Mouse (Mus musculus) MEL (cell line): Measurements from ENCODE around the gene Best1. TPM values are rescaled to one million over a fixed set of nuclear protein-coding genes. Genes with fewer than 3 reads are reported as not detected.

ENCODE experiments used
- DNase-seq: peaks from one replicate; pipeline ENCODE4 v3.0.0; 2011; ENCODE audit warnings: low read depth, low spot score
- H3K27ac ChIP-seq: 2 replicates; pipeline ENCODE4 v1.5.1; 2012; ENCODE audit warnings: low read depth, mild to moderate bottlenecking, control low read depth, low read length, moderate library complexity; ENCODE audit not compliant: control insufficient read depth
- H3K27me3 ChIP-seq, 2 experiments: fragments of 150-350 bp in 1 of 2; sonication (generic) in 1 of 2; 2 replicates each; pipeline ENCODE4 v1.6.1; 2012; ENCODE audit warnings: low read length in 2 of 2, mild to moderate bottlenecking in 2 of 2, improper control_type of control experiment in 1 of 2, moderate library complexity in 1 of 2; ENCODE audit not compliant: insufficient read depth in 2 of 2, control insufficient read depth in 1 of 2
- H3K36me3 ChIP-seq, 2 experiments: 2 replicates each; pipeline ENCODE4 v1.6.1; 2012 to 2014; ENCODE audit warnings: low read length in 2 of 2, improper control_type of control experiment in 1 of 2, inconsistent platforms in 1 of 2, mild to moderate bottlenecking in 1 of 2; ENCODE audit not compliant: insufficient read depth in 2 of 2, control insufficient read depth in 1 of 2
- H3K4me1 ChIP-seq, 2 experiments: fragments of 150-350 bp in 1 of 2; sonication (generic) in 1 of 2; 2 replicates each; pipeline ENCODE4 v1.6.1; 2012; ENCODE audit warnings: low read length in 2 of 2, improper control_type of control experiment in 1 of 2, mild to moderate bottlenecking in 1 of 2; ENCODE audit not compliant: insufficient read depth in 2 of 2, control insufficient read depth in 1 of 2
- H3K4me3 ChIP-seq, 2 experiments: fragments of 150-350 bp in 1 of 2; sonication (generic) in 1 of 2; 2 replicates each; pipeline ENCODE4 v1.5.1; 2012; ENCODE audit warnings: low read depth in 2 of 2, low read length in 2 of 2, mild to moderate bottlenecking in 2 of 2, moderate library complexity in 2 of 2, control low read depth in 1 of 2, improper control_type of control experiment in 1 of 2; ENCODE audit not compliant: control insufficient read depth in 1 of 2, insufficient read depth in 1 of 2
- H3K79me2 ChIP-seq: 2 replicates; pipeline ENCODE4 v1.6.1; 2012; ENCODE audit warnings: mild to moderate bottlenecking, low read length, moderate library complexity; ENCODE audit not compliant: control insufficient read depth, poor library complexity, insufficient read depth
- H3K9ac ChIP-seq: 2 replicates; pipeline ENCODE4 v1.6.1; 2012; ENCODE audit warnings: low read depth, mild to moderate bottlenecking, control low read depth, low read length, moderate library complexity; ENCODE audit not compliant: control insufficient read depth, poor library complexity, severe bottlenecking
- H3K9me3 ChIP-seq: fragments of 150-350 bp; sonication (generic); replicated peaks from 2 replicates; pipeline ENCODE4 v1.6.1; 2012; ENCODE audit warnings: mild to moderate bottlenecking, low read length, improper control_type of control experiment, moderate library complexity; ENCODE audit not compliant: insufficient read depth
- BHLHE40 ChIP-seq: IDR thresholded peaks from 2 replicates; pipeline ENCODE4 v1.6.1; 2012; ENCODE audit warnings: low read depth, mild to moderate bottlenecking, inconsistent platforms, low read length, improper control_type of control experiment, borderline replicate concordance
- CHD1 ChIP-seq: IDR thresholded peaks from 2 replicates; pipeline ENCODE4 v1.6.1; 2012; ENCODE audit warnings: low read depth, mild to moderate bottlenecking, inconsistent platforms, low read length, improper control_type of control experiment
- CHD2 ChIP-seq: IDR thresholded peaks from 2 replicates; pipeline ENCODE4 v1.6.1; 2011; ENCODE audit warnings: low read length, improper control_type of control experiment
- CTCF ChIP-seq, 3 experiments: IDR thresholded peaks in 2 of 3; conservative IDR thresholded peaks in 1 of 3; 2 replicates each; pipeline ENCODE4 v1.5.1; 2011 to 2012; ENCODE audit warnings: low read length in 3 of 3, low read depth in 2 of 3, mild to moderate bottlenecking in 2 of 3, improper control_type of control experiment in 1 of 3, inconsistent platforms in 1 of 3, mixed read lengths in 1 of 3, moderate library complexity in 1 of 3; ENCODE audit not compliant: control insufficient read depth in 1 of 3, insufficient read depth in 1 of 3, poor library complexity in 1 of 3, severe bottlenecking in 1 of 3
- E2F4 ChIP-seq: IDR thresholded peaks from 2 replicates; pipeline ENCODE4 v1.6.1; 2011; ENCODE audit warnings: low read depth, low read length, improper control_type of control experiment, borderline replicate concordance
- ELF1 ChIP-seq: IDR thresholded peaks from 2 replicates; pipeline ENCODE4 v1.6.1; 2014; ENCODE audit warnings: low read depth, mild to moderate bottlenecking, inconsistent platforms, low read length, improper control_type of control experiment, moderate library complexity
- ETS1 ChIP-seq: IDR thresholded peaks from 2 replicates; pipeline ENCODE4 v1.6.1; 2012; ENCODE audit warnings: low read depth, mild to moderate bottlenecking, inconsistent platforms, low read length, improper control_type of control experiment, moderate library complexity
- GABPA ChIP-seq: IDR thresholded peaks from 2 replicates; pipeline ENCODE4 v1.6.1; 2012; ENCODE audit warnings: low read depth, mild to moderate bottlenecking, inconsistent platforms, low read length, improper control_type of control experiment, moderate library complexity
- HCFC1 ChIP-seq: IDR thresholded peaks from 2 replicates; pipeline ENCODE4 v1.6.1; 2012; ENCODE audit warnings: low read depth, mild to moderate bottlenecking, inconsistent platforms, low read length, improper control_type of control experiment, moderate library complexity
- JUND ChIP-seq: IDR thresholded peaks from 2 replicates; pipeline ENCODE4 v1.6.1; 2011; ENCODE audit warnings: low read depth, mild to moderate bottlenecking, improper control_type of control experiment, low read length
- KAT2A ChIP-seq: conservative IDR thresholded peaks from 2 replicates; pipeline ENCODE4 v1.6.1; 2012; ENCODE audit warnings: low read depth, low read length, improper control_type of control experiment, inconsistent platforms
- MAX ChIP-seq: IDR thresholded peaks from 2 replicates; pipeline ENCODE4 v1.6.1; 2011; ENCODE audit warnings: low read length, improper control_type of control experiment
- MAZ ChIP-seq: IDR thresholded peaks from 2 replicates; pipeline ENCODE4 v1.6.1; 2012; ENCODE audit warnings: low read depth, mild to moderate bottlenecking, inconsistent platforms, low read length, improper control_type of control experiment
- MEF2A ChIP-seq: IDR thresholded peaks from 2 replicates; pipeline ENCODE4 v1.6.1; 2014; ENCODE audit warnings: low read depth, mild to moderate bottlenecking, inconsistent platforms, low read length, improper control_type of control experiment; ENCODE audit not compliant: poor library complexity, insufficient replicate concordance, severe bottlenecking; ENCODE audit errors: extremely low read depth
- MYB ChIP-seq: IDR thresholded peaks from 2 replicates; pipeline ENCODE4 v1.6.1; 2011; ENCODE audit warnings: mild to moderate bottlenecking, low read depth, low read length, improper control_type of control experiment
- MYC ChIP-seq: IDR thresholded peaks from 2 replicates; pipeline ENCODE4 v1.6.1; 2011; ENCODE audit warnings: low read depth, mild to moderate bottlenecking, low read length, improper control_type of control experiment, moderate library complexity
- NELFE ChIP-seq: IDR thresholded peaks from 2 replicates; pipeline ENCODE4 v1.6.1; 2011; ENCODE audit warnings: low read depth, low read length, improper control_type of control experiment
- NRF1 ChIP-seq: IDR thresholded peaks from 2 replicates; pipeline ENCODE4 v1.6.1; 2014; ENCODE audit warnings: low read depth, mild to moderate bottlenecking, inconsistent platforms, low read length, improper control_type of control experiment, moderate library complexity; ENCODE audit not compliant: poor library complexity, insufficient read depth, severe bottlenecking
- POLR2A ChIP-seq, 2 experiments: IDR thresholded peaks; 2 replicates each; pipeline ENCODE4 v1.6.1; 2011 to 2012; ENCODE audit warnings: low read length in 2 of 2, mild to moderate bottlenecking in 2 of 2, control low read depth in 1 of 2, improper control_type of control experiment in 1 of 2, low read depth in 1 of 2, moderate library complexity in 1 of 2; ENCODE audit not compliant: control insufficient read depth in 1 of 2, insufficient read depth in 1 of 2, poor library complexity in 1 of 2
- RAD21 ChIP-seq: IDR thresholded peaks from 2 replicates; pipeline ENCODE4 v1.6.1; 2011; ENCODE audit warnings: mild to moderate bottlenecking, low read depth, low read length, improper control_type of control experiment
- RCOR1 ChIP-seq: IDR thresholded peaks from 2 replicates; pipeline ENCODE4 v1.6.1; 2012; ENCODE audit warnings: low read depth, mild to moderate bottlenecking, inconsistent platforms, low read length, improper control_type of control experiment
- SIN3A ChIP-seq: IDR thresholded peaks from 2 replicates; pipeline ENCODE4 v1.6.1; 2012; ENCODE audit warnings: low read length, improper control_type of control experiment, inconsistent platforms
- SMC3 ChIP-seq: IDR thresholded peaks from 2 replicates; pipeline ENCODE4 v1.6.1; 2011; ENCODE audit warnings: low read depth, low read length, improper control_type of control experiment
- TAL1 ChIP-seq: IDR thresholded peaks from 2 replicates; pipeline ENCODE4 v1.6.1; 2012; ENCODE audit warnings: mild to moderate bottlenecking, inconsistent platforms, low read length, moderate library complexity, mixed read lengths
- USF2 ChIP-seq, 2 experiments: IDR thresholded peaks; 2 replicates each; pipeline ENCODE4 v1.6.1; 2011 to 2012; ENCODE audit warnings: improper control_type of control experiment in 2 of 2, low read length in 2 of 2, borderline replicate concordance in 1 of 2, inconsistent platforms in 1 of 2, low read depth in 1 of 2, mild to moderate bottlenecking in 1 of 2; ENCODE audit not compliant: insufficient read depth in 1 of 2
- ZC3H11A ChIP-seq: IDR thresholded peaks from 2 replicates; pipeline ENCODE4 v1.6.1; 2012; ENCODE audit warnings: low read depth, mild to moderate bottlenecking, inconsistent platforms, low read length, improper control_type of control experiment
- ZKSCAN1 ChIP-seq: IDR thresholded peaks from 2 replicates; pipeline ENCODE4 v1.6.1; 2012; ENCODE audit warnings: low read depth, mild to moderate bottlenecking, inconsistent platforms, low read length, improper control_type of control experiment, moderate library complexity
- ZMIZ1 ChIP-seq: IDR thresholded peaks from 2 replicates; pipeline ENCODE4 v1.6.1; 2012; ENCODE audit warnings: low read depth, mild to moderate bottlenecking, inconsistent platforms, low read length, improper control_type of control experiment, moderate library complexity
- polyA plus RNA-seq, 2 experiments: library from polyadenylated mRNA; stranded (reverse) in 1 of 2; unstranded in 1 of 2; fragments of >175 nt in 1 of 2; fragments of >200 nt in 1 of 2; gene quantifications; 2 replicates each; pipeline versions ENCODE4 v1.2.1 to v1.2.4; 2012; ENCODE audit warnings: low replicate concordance in 2 of 2, low read depth in 1 of 2; ENCODE audit not compliant: insufficient read length in 2 of 2, insufficient read depth in 1 of 2, missing spikeins in 1 of 2
- total RNA-seq: library from RNA; depleted of rRNA; stranded (reverse); fragments of 300-350 nt; gene quantifications from 2 replicates; pipeline ENCODE4 v1.2.3, GENCODE M21; 2012

Gene Best1
- total and polyA plus RNA-seq, 3 experiments: 0.08 TPM; not detected in 2

GRCm38 (mm10) chr19:10037534-10037933, 36.1 kb upstream of the Best1 start:
- Histone ChIP-seq H3K36me3 (peaks cover 0 to 4% of the 10 kb centered on the region in 2 experiments; a peak in 2 of 4 replicates), H3K27me3 (peaks cover 0 to 4% of the 10 kb centered on the region in 2 experiments; a peak in 1 of 4 replicates), H3K27ac (no peak overlapping the region), H3K4me1 (peaks cover 5 to 8% of the 10 kb centered on the region in 2 experiments), H3K79me2 (no peaks in the 10 kb centered on the region), H3K4me3 (no peak overlapping the region), H3K9ac (no peak overlapping the region), H3K9me3 (no peaks in the 10 kb centered on the region)
- DNase-seq: no peak
- TF ChIP-seq KAT2A (no peak), USF2 (IDR thresholded peaks at IDR 0.05; ENCODE audit: borderline replicate concordance in 1 of 2, insufficient read depth in 1 of 2, low read depth in 1 of 2, low read length in 2 of 2) (no peak), ZKSCAN1 (no peak), ETS1 (no peak), MEF2A (no peak), MYC (no peak), POLR2A (IDR thresholded peaks at IDR 0.05; ENCODE audit: control insufficient read depth in 1 of 2, insufficient read depth in 1 of 2, low read depth in 1 of 2, low read length in 2 of 2, poor library complexity in 1 of 2) (no peak), GABPA (no peak), CTCF (IDR thresholded peaks at IDR 0.05 in 2 of 3, conservative IDR thresholded peaks at IDR 0.05 in 1 of 3; ENCODE audit: control insufficient read depth in 1 of 3, insufficient read depth in 1 of 3, low read depth in 2 of 3, low read length in 3 of 3, poor library complexity in 1 of 3, severe bottlenecking in 1 of 3) (no peak), MYB (no peak), SIN3A (no peak), ELF1 (no peak), TAL1 (no peak), ZMIZ1 (no peak)

GRCm38 (mm10) chr19:10034785-10035447, 33.5 kb upstream of the Best1 start:
- H3K27ac ChIP-seq: no peak overlapping the region
- peak; percentile 83 for DNase-seq
- no peak overlapping the region for H3K9ac ChIP-seq
- H3K4me3 ChIP-seq: no peak overlapping the region
- H3K9me3 ChIP-seq: no peaks in the 10 kb centered on the region
- peaks cover 0 to 3% of the 10 kb centered on the region in 2 experiments; a peak in 1 of 4 replicates for H3K27me3 ChIP-seq
- H3K79me2 ChIP-seq: no peaks in the 10 kb centered on the region
- H3K36me3 ChIP-seq: no peaks in the 10 kb centered on the region
- H3K4me1 ChIP-seq: no peaks in the 10 kb centered on the region
- TF ChIP-seq HCFC1 (0 out of 2 replicates have a peak, but pooled peaks have one; percentile 26), ZC3H11A (peak; percentile 93), JUND (no peak), MAX (no peak), GABPA (no peak), ETS1 (no peak), ELF1 (no peak), NRF1 (no peak), CHD2 (no peak), SMC3 (peak; percentile 95), USF2 (IDR thresholded peaks at IDR 0.05; ENCODE audit: borderline replicate concordance in 1 of 2, insufficient read depth in 1 of 2, low read depth in 1 of 2, low read length in 2 of 2) (no peak), TAL1 (no peak), MYC (no peak), KAT2A (no peak), SIN3A (0 out of 2 replicates have a peak, but pooled peaks have one; percentile 34), RCOR1 (no peak), CTCF (IDR thresholded peaks at IDR 0.05 in 2 of 3, conservative IDR thresholded peaks at IDR 0.05 in 1 of 3; ENCODE audit: control insufficient read depth in 1 of 3, insufficient read depth in 1 of 3, low read depth in 2 of 3, low read length in 3 of 3, poor library complexity in 1 of 3, severe bottlenecking in 1 of 3) (peak; percentile 96 to 99 (median 98)), CHD1 (no peak), POLR2A (IDR thresholded peaks at IDR 0.05; ENCODE audit: control insufficient read depth in 1 of 2, insufficient read depth in 1 of 2, low read depth in 1 of 2, low read length in 2 of 2, poor library complexity in 1 of 2) (no peak), E2F4 (no peak), ZMIZ1 (no peak), MAZ (no peak), NELFE (no peak), RAD21 (peak; percentile 98), ZKSCAN1 (no peak), BHLHE40 (no peak)
